Mouse (Mus musculus): Measurements from ENCODE around the gene Pik3r5. TPM values are rescaled to one million over a fixed set of nuclear protein-coding genes. Genes with fewer than 3 reads are reported as not detected.

Pik3r5 gene
- total and polyA plus RNA-seq, 2 experiments from 2014 or later, result 0.54 to 1.8 TPM

DNA sequence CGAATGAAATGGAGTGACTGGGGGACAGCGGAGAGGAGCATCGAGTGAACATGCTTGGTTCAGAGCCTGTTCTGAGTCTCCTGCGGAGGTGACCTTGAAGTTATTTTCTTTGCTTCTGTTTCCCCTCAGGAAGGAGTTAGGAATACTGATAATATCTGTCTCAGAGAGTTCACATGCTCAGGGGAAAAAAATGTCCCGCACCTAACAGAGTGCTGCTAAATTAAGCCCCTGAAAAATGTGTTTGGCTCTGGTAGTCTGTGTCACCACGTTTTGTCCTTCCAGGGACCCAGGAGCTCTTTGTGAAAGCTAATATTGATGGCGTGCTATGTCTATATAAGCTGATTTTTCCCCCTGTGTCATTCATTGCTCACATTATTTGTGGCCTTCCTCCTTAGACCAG lies 113.3 kb downstream of the Pik3r5 start:
- Histone ChIP-seq H3K27ac (ENCODE audit: low read depth, low read length) (no peak overlapping the region), H3K27me3 (ENCODE audit: insufficient read depth, low read length) (no peaks in the 10 kb centered on the region), H3K9me3 (ENCODE audit: low read length) (no peaks in the 10 kb centered on the region), H3K4me1 (ENCODE audit: insufficient read depth) (no peaks in the 10 kb centered on the region), H3K36me3 (ENCODE audit: insufficient read depth) (no peaks in the 10 kb centered on the region), H3K4me3 (ENCODE audit: low read depth, low read length) (no peak overlapping the region), H3K4me2 (ENCODE audit: low read depth) (no peak overlapping the region), H3K9ac (no peak overlapping the region)
- WGBS, result 58% methylated on average over 7 of the region's 7 CpGs
- TF ChIP-seq CTCF (IDR thresholded peaks at IDR 0.05; ENCODE audit: low read depth), result no peak
- ATAC-seq (no peak), DNase-seq (no peak)

DNA sequence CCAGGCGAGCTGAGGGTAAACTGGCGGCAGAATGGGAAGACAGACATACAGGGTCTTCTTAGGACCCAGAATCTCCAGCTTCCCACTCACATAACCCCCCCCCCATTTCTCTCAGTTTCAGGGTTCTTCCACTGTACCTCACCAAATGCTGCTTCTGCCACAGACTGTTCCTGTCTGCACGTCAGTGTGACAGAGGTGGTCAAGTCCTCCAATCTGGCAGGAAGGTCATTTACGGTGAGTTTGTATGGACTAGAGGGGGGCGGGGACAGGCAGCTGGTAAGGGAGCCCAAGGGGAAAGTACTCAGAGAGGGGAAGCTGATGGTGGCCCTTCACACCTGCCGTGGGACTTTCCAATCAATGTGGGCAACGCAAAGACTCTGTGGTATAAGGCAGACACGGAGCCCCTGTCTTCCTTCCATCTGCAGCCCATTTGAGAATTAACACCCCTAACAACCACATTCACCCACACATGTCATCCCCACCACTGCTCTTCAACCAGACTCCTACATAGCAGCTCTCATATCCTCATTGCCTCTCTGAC lies 113.8 kb downstream of the Pik3r5 start:
- WGBS, result 89% methylated on average over 8 of the region's 8 CpGs
- ATAC-seq, result no peak
- TF ChIP-seq CTCF (IDR thresholded peaks at IDR 0.05; ENCODE audit: low read depth), result no peak

More for the DNA sequence above, 113.8 kb downstream of the Pik3r5 start:
- Histone ChIP-seq H3K27ac (ENCODE audit: low read depth, low read length) (no peak overlapping the region), H3K4me3 (ENCODE audit: low read depth, low read length) (no peak overlapping the region), H3K9ac (no peak overlapping the region), H3K9me3 (ENCODE audit: low read length) (no peaks in the 10 kb centered on the region), H3K4me1 (ENCODE audit: insufficient read depth) (no peaks in the 10 kb centered on the region), H3K4me2 (ENCODE audit: low read depth) (no peak overlapping the region), H3K27me3 (ENCODE audit: insufficient read depth, low read length) (no peaks in the 10 kb centered on the region), H3K36me3 (ENCODE audit: insufficient read depth) (no peaks in the 10 kb centered on the region)
- no peak for DNase-seq

Other genes starting within 250 kb of the Pik3r5 start
- 22.9 and 35.5 TPM in 2 replicates for gene Ntn1, start 31.3 kb upstream of the Pik3r5 start, total RNA-seq (2014; rRNA removed)
- 4.0 and 6.0 TPM in 2 replicates for gene Ntn1, start 31.3 kb upstream of the Pik3r5 start, polyA plus RNA-seq (2015; fragmentation: Nextera tagmentation; extraction: Ambion mirVana)
- 1.5 and 2.0 TPM in 2 replicates for gene Pik3r6, start 70.9 kb downstream of the Pik3r5 start, total RNA-seq (2014; rRNA removed)
- gene Pik3r6, start 70.9 kb downstream of the Pik3r5 start, polyA plus RNA-seq (2015; fragmentation: Nextera tagmentation; extraction: Ambion mirVana), result 0.92 and 1.8 TPM in 2 replicates
- 0.15 and 0.24 TPM in 2 replicates for gene Mfsd6l, start 124.1 kb downstream of the Pik3r5 start, total RNA-seq (2014; rRNA removed)
- 0.15 and 0.25 TPM in 2 replicates for gene Mfsd6l, start 124.1 kb downstream of the Pik3r5 start, polyA plus RNA-seq (2015; fragmentation: Nextera tagmentation; extraction: Ambion mirVana)
- 0.46 and 1.3 TPM in 2 replicates for gene Ccdc42, start 154.9 kb downstream of the Pik3r5 start, total RNA-seq (2014; rRNA removed)
- gene Ccdc42, start 154.9 kb downstream of the Pik3r5 start, polyA plus RNA-seq (2015; fragmentation: Nextera tagmentation; extraction: Ambion mirVana), result 0.43 and 0.85 TPM in 2 replicates